Mouse (Mus musculus): ENCODE measurements at regions not wholly inside any gene's neighbourhood (a gene's known extent, or its start where the extent isn't known, plus 50 kb on each side); places are given as distances from the start of the nearest gene placed in this dataset.

GRCm38 (mm10) chr1:136781561-136782025 lies 156.9 kb downstream of the Zfp281 start:
- in situ Hi-C loops (cut with MseI, MboI), result no loop called here

DNA sequence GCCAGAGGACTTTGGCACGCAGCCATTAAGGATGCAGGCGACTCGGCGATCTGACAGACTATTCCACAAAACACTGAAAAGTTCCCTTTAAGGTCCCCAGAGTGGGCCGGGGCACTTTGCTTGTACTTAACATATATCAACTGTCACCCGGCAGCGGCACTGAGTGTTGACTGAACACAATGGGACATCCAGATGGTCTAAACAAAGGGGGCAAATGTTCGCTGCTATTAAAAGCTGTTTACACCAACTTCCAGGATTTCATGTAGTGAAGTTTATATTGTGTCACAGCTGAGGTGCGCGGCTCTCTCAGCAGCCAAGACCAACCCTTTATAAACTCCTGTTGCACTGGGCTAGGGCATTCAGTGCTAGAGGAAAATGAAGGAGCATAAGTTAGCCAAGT lies 157.6 kb downstream of the Zfp281 start:
- in situ Hi-C loops (cut with MseI, MboI), result no loop called here

DNA sequence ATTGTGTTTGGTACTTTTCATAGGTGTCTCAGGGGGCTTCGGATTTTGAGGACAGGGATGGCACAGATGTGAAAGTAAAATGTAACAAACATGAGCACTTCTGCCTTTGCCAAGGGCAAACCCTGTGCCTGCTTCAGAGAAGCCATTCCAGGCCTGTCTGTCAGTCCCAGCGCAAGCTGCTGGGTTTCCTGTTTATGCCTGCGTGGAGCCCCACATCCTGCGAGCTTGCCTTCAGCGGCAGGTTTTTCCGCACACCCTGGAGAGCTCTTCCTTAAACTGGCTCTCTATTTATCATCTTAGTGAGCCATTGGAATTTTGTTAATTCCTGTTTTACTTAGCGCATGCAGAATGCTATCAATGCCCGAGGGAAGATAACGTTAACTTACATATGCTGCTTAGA lies 159.5 kb downstream of the Zfp281 start:
- in situ Hi-C loops (cut with MseI, MboI), result no loop called here

DNA sequence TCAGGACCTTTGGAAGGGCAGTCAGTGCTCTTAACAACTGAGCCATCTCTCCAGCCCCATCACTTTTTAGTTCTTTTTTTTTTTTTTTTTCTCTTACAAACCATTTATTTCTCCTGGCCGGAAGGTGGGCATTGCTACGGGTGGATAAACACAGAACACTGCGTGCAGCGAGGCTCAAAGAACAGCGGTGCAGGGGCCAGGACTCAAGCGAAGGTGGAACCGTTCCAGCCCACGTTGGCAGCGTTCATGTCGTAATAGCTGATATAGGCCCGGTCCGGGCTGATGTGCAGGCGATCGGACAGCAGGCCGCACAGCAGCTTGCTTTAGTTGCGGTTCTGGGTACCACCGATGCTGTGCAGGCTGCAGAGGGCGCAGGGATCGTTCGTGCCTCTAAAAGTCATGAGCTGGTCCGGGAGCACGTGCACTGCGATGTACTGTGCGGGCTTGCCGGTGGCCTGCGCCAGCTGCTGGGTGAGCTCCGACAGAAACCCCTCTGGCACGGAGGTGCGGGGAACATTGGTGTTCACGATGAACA lies 164.3 kb downstream of the Zfp281 start:
- in situ Hi-C loops (cut with MseI, MboI), result no loop called here

GRCm38 (mm10) chr1:136791641-136792040 lies 166.9 kb downstream of the Zfp281 start:
- in situ Hi-C loops (cut with MseI, MboI), result no loop called here
